Mouse (Mus musculus): ENCODE measurements around the gene Ctf1. TPM values are rescaled to one million over a fixed set of nuclear protein-coding genes. Genes with fewer than 3 reads are reported as not detected.
"Not testable (repeated sequence)": the region's sequence is repeated elsewhere in the genome, so short reads cannot be mapped to it uniquely, and the experiment has no call there.

The Ctf1 gene
- polyA plus RNA-seq, 1 experiment from 2014 or later = 10.2 TPM

DNA sequence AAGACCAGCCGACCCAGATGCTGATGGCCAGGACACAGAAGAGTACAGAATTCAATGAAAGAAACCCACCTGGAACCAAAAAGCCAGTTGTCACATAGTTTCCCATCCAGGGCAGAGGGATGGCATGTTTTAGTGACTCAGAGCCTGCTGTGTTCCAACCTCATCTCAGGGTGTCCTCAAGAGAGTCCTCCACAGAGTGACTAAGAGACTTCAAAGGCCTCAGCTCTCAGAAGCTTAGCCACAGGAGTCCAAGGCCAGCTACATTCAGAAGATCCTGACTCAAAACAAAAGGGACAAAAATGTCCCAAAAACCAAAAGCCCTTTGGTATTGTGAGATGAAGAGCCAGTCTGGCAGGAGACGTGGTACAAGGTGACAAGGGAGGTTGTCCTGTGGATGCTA, 33.7 kb upstream of the Ctf1 start:
- 63% methylated on average over 2 of the region's 2 CpGs for WGBS
- H3K36me3 ChIP-seq = no peaks in the 10 kb centered on the region
- H3K9me3 ChIP-seq (replicated peaks) = no peaks in the 10 kb centered on the region
- no peaks in the 10 kb centered on the region for H3K27me3 ChIP-seq
- no peak overlapping the region for H3K27ac ChIP-seq
- no peaks in the 10 kb centered on the region; the same call in 1 of the 2 replicates for H3K4me1 ChIP-seq
- no peak overlapping the region for H3K9ac ChIP-seq
- ATAC-seq (ENCODE audit: low FRiP score) = no peak
- no peak overlapping the region for H3K4me3 ChIP-seq
- no peak overlapping the region for H3K4me2 ChIP-seq (replicated peaks)

DNA sequence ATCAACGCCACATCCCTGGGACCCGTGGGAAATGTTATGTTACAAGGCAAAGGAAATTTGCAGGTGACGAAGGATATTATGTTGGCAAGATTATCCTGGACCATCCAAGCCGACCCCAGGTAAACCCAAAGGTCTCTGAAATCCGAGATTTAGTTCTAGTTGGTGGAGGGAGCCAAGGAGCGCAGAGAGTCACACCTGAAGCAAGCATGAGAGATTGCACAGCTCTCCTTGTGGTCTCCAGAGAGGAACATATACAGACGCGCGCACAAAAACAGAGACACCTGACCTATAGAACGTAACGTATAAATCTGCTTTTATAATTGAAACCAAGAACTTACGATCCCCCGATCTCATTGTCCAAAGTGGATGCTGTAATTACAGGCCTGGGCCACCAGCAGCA, 32.0 kb upstream of the Ctf1 start:
- H3K27ac ChIP-seq = no peak overlapping the region
- H3K9me3 ChIP-seq (replicated peaks) = no peaks in the 10 kb centered on the region
- ATAC-seq (ENCODE audit: low FRiP score) = no peak
- H3K4me2 ChIP-seq (replicated peaks) = no peak overlapping the region
- 87% methylated on average over 13 of the region's 13 CpGs for WGBS
- H3K4me1 ChIP-seq = no peaks in the 10 kb centered on the region
- no peak overlapping the region for H3K9ac ChIP-seq
- no peak overlapping the region for H3K4me3 ChIP-seq
- H3K36me3 ChIP-seq = no peaks in the 10 kb centered on the region
- H3K27me3 ChIP-seq = no peaks in the 10 kb centered on the region

DNA sequence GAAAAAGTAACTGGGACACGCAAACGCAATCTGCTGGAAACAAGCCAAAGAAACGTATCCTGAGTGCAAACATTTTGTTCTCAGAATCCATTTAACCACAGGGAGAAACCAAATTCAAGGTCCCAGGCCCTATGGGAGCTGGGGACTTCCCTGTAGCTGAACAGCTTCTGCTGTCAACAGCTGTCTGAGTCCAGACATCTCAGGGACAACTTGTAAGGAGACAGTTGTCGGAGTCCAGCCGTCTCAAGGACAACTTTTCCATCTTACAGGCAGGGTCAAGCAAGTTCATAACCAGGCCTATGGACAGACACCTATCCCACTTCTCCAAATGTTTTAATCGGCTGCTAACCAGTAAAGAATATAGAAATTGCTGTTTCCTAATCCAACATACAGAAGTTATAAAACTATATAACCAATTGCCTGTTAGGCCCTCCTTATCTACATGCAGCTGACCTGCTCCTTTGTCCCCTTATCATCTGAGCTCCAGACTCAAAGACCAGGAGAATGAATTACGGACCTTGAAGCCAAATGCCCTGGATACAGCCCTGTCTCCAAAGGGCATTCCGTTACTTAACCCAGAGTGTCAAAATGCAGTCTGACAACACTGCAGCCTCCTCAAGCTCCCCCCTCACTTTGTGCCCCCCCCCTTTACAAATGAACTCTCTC, 30.5 kb upstream of the Ctf1 start:
- Histone ChIP-seq H3K27ac (no peak overlapping the region), H3K9ac (no peak overlapping the region), H3K9me3 (replicated peaks) (no peaks in the 10 kb centered on the region), H3K4me1 (no peaks in the 10 kb centered on the region), H3K36me3 (no peaks in the 10 kb centered on the region), H3K27me3 (no peaks in the 10 kb centered on the region), H3K4me2 (replicated peaks) (no peak overlapping the region), H3K4me3 (no peak overlapping the region)
- WGBS = 81% methylated on average over 8 of the region's 8 CpGs
- ATAC-seq (ENCODE audit: low FRiP score) = no peak

DNA sequence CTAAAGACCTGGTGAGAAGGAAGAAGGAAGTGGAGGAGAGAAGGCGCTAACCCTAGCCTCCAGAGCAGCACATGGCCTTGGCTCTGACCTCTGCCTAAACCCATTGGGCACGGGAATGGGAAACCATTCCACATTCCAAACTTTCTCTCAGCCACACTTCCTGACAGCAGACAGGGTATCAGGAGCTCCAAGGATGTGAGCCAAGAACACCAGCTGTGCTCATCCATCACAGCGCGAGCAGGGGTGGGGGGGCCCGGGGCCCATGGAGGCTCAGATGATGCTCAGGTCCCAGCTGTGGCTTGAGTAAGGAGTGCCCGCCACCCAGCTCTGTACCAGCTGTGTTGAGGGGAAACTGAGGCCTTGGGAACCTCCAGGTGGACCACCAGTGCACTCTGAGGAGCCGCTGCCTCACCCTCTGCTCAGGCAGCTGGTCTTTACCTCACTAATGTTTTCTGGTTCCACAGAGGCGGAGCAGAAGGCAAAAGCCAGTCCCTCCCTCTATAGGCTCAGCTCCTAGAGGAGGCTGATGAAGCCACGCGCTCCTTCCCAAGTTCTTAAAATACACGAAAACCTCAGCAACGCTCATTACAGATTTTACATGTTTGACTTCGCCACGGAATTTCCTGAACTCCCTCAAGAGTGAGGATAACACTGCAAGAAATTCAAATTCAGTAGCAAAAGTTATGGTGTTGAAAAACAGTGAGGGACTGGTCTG, 27.1 kb upstream of the Ctf1 start:
- Histone ChIP-seq H3K27ac (no peak overlapping the region), H3K36me3 (no peaks in the 10 kb centered on the region), H3K27me3 (no peaks in the 10 kb centered on the region), H3K4me2 (replicated peaks) (no peak overlapping the region), H3K4me3 (no peak overlapping the region), H3K9ac (no peak overlapping the region), H3K4me1 (no peaks in the 10 kb centered on the region), H3K9me3 (replicated peaks) (no peaks in the 10 kb centered on the region)
- no peak for ATAC-seq (ENCODE audit: low FRiP score)
- WGBS = 64% methylated on average over 14 of the region's 14 CpGs

DNA sequence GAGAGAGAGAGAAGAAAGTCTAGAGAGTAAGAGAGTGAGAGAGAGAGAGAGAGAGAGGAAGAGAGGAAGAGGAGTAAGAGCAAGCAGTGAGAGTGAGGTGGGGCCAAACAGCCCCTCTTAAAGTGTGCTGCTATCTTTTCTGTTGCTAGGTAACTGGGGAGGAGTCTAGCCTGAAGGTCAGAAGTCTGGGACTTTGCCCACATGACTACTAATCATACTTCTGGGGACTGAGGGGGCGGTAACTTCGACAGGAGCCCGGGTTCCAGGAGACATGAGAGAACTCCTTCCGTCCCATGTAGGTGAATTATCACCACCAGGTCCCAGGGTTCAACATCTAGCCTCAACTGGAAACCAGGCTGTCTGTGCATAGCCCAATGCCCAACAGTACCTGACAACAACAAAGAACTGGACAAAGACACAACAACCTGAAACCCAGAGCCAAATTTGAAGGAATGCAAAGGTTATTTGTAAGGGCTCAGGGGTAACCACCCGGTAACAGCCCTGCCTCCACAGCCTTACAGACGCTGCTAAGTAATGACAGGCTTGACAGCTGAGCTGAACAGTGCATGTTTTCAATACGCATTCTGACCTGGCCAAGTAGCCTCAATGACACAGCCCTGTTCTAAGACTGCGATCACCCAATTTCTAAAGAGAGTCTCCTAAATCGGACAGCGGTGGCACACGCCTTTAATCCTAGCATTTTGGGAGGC, 25.6 kb upstream of the Ctf1 start:
- H3K36me3 ChIP-seq = no peaks in the 10 kb centered on the region
- no peak for ATAC-seq (ENCODE audit: low FRiP score)
- H3K9me3 ChIP-seq (replicated peaks) = no peaks in the 10 kb centered on the region
- no peak overlapping the region for H3K9ac ChIP-seq
- no peak overlapping the region for H3K4me3 ChIP-seq
- peaks cover 9% of the 10 kb centered on the region for H3K4me1 ChIP-seq
- 76% methylated on average over 11 of the region's 11 CpGs for WGBS
- no peak overlapping the region for H3K27ac ChIP-seq
- no peaks in the 10 kb centered on the region for H3K27me3 ChIP-seq
- no peak overlapping the region for H3K4me2 ChIP-seq (replicated peaks)

DNA sequence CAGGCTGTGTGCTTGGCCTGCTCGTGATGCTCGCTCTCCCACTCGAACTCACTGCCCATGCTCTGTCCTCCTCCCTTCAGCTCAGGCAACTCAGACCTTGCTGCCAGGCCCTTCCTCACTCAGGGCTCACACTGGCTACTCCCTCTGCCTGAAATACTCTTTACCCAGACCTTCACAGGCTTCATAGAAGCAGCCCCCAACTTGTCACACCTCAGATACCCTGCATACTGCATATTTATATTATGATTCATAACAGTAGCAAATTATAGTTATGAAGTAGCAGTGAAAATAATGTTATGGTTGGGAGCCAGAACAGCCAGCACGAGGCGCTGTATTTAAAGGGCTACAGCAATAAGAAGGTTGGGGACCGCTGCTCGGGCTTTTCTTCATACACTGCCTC, 23.6 kb upstream of the Ctf1 start:
- 89% methylated on average over 7 of the region's 7 CpGs for WGBS
- Histone ChIP-seq H3K27ac (no peak overlapping the region), H3K36me3 (no peaks in the 10 kb centered on the region), H3K9ac (no peak overlapping the region), H3K27me3 (no peaks in the 10 kb centered on the region), H3K4me3 (no peak overlapping the region), H3K9me3 (replicated peaks) (no peaks in the 10 kb centered on the region), H3K4me1 (peaks cover 9% of the 10 kb centered on the region), H3K4me2 (replicated peaks) (no peak overlapping the region)
- no peak for ATAC-seq (ENCODE audit: low FRiP score)

DNA sequence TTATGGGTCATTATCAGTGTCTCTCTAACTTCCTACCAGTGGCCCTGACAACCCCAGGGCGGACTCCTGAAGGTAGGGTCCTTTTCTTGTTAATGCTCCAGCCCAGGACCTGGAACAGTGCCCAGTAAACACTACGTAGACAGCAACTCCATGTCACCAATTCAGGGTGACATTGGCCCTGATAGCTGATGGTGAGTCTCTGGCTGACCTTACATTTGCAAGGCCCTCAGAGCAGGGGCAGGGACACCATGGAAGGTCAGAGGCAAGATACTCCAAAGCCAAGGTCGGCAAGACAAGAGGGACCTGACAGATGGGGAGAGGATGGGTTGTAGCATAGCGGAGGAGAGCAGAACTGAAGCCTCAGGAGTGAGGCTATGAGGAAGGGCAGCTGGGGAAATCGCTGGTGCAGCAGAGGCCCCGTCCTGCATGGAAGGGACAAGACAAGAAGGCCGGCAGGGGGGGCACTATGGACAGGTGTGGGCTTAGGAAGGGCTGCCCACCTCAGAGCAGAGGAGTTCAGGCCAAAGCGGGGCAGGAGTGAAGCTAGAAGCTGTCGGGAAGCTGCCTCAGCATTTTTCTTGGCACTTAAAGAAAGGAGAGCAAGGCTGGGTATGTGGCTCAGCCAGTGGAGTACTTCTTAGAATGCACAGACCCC, 22.8 kb upstream of the Ctf1 start:
- peaks cover 9% of the 10 kb centered on the region for H3K4me1 ChIP-seq
- H3K4me2 ChIP-seq (replicated peaks) = no peak overlapping the region
- H3K27ac ChIP-seq = no peak overlapping the region
- H3K36me3 ChIP-seq = peaks cover 2% of the 10 kb centered on the region; the same call in 1 of the 2 replicates
- no peak overlapping the region for H3K9ac ChIP-seq
- no peak overlapping the region for H3K4me3 ChIP-seq
- H3K9me3 ChIP-seq (replicated peaks) = no peaks in the 10 kb centered on the region
- H3K27me3 ChIP-seq = no peaks in the 10 kb centered on the region
- 69% methylated on average over 9 of the region's 9 CpGs for WGBS
- no peak for ATAC-seq (ENCODE audit: low FRiP score)

DNA sequence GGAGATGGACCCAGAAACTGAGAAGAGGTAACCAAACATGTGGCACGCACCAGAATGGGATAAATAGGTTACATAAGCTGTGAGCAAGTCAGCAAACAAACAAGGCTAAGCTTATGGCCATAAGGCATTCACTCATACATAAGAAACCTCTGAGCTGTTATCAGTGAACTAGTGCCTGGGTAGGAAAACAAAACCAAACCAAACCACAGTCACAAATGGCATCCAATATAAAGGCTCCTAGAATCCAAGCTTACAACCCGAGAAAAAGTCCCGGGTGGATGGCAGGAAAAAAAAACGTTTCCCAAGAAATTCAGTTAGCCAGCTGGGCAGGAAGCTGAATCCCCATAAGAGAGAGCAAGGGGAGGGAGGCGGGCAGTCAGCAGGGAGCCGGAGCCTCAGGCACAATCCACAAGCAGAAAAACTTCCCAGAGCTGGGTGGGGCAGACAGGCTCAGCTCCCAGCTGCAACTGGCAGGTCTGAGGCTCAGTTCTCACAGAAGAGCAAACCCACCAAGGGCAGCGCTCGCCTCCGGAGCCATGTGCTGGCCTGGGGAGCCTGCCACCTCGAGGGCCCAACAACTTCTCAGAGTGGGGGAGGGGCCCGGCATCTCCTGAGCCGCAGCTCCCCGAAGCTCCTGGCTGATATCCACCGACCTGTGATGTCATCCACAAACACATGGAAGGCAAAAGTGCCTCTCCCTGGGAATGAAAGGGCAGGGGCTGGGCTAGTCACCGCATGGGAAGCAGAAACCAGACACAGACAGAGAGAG, 21.1 kb upstream of the Ctf1 start:
- Histone ChIP-seq H3K4me1 (peaks cover 9% of the 10 kb centered on the region), H3K4me2 (replicated peaks) (peak overlapping the region; percentile 42), H3K27ac (peak overlapping the region; percentile 67), H3K9me3 (replicated peaks) (no peaks in the 10 kb centered on the region), H3K4me3 (no peak overlapping the region), H3K36me3 (peaks cover 8% of the 10 kb centered on the region), H3K27me3 (no peaks in the 10 kb centered on the region), H3K9ac (peak overlapping the region; percentile 41; the same call in 1 of the 2 replicates)
- 6% methylated on average over 15 of the region's 15 CpGs for WGBS
- no peak for ATAC-seq (ENCODE audit: low FRiP score)

DNA sequence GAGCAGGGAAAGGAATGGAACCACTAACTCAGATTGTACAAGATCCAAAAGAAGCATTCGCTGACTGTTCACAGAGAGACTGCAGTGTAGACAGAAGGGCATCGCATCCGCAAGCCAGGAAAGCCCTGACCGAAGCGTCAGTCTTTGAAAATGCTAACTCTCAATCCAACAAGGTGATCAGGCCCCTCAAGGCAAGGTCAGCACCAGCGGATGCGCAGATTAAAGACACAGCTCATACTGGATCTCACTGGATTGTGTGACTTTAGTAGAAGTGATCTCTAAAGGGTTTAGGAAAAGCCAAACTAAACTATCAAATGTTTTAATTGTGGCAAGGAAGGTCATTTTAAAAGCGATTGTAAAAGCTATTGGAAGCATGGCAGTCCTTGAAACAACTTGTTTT, 19.2 kb upstream of the Ctf1 start:
- Histone ChIP-seq H3K36me3 (peaks cover 8% of the 10 kb centered on the region), H3K27me3 (no peaks in the 10 kb centered on the region), H3K27ac (no peak overlapping the region), H3K4me3 (no peak overlapping the region), H3K4me1 (peaks cover 9% of the 10 kb centered on the region), H3K9ac (no peak overlapping the region), H3K4me2 (replicated peaks) (no peak overlapping the region), H3K9me3 (replicated peaks) (no peaks in the 10 kb centered on the region)
- no peak for ATAC-seq (ENCODE audit: low FRiP score)
- 92% methylated on average over 8 of the region's 8 CpGs for WGBS

DNA sequence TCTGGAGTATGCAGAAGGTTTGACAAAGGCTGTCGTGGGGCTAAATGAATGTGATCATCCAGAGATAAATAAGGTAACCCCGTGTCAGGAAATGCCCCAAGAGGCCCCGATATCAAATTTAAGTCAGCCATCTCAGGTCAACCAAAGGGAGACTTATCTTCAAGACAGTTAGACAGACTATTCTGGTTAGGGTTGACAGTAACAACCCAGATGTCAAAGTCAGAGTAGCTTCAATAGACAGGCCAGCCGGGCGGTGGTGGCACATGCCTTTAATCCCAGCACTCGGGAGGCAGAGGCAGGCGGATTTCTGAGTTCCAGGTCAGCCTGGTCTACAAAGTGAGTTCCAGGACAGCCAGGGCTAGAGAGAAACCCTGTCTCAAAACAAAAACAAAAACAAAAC, 18.8 kb upstream of the Ctf1 start:
- not testable (repeated sequence) for ATAC-seq (ENCODE audit: low FRiP score); H3K36me3 ChIP-seq; H3K9ac ChIP-seq; H3K4me2 ChIP-seq (replicated peaks); H3K27ac ChIP-seq; H3K4me1 ChIP-seq; H3K9me3 ChIP-seq (replicated peaks); H3K4me3 ChIP-seq; H3K27me3 ChIP-seq
- WGBS = 94% methylated on average over 7 of the region's 7 CpGs

DNA sequence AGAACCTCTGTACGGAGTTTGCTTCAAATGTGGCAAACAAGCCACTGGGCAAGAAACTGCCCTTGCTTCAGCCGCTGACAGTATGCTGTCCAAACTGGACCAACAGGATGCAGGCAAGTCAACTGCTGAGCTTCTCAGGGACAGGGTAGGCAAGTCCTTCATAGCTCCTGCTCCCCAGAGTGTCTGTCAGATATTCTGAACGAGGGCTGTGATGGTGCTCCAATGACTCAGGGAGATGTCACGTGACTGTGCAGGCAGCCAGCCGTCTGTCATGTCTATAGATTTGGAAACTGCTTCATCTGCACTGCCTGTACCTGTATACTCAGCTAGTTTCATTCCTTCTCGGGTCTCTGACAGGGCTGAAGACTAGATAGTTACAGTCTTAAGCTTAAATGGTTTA, 13.6 kb upstream of the Ctf1 start:
- WGBS = 79% methylated on average over 6 of the region's 6 CpGs
- Histone ChIP-seq H3K4me1 (no peaks in the 10 kb centered on the region), H3K27ac (no peak overlapping the region), H3K27me3 (no peaks in the 10 kb centered on the region), H3K4me3 (no peak overlapping the region), H3K9ac (no peak overlapping the region), H3K9me3 (replicated peaks) (no peaks in the 10 kb centered on the region), H3K36me3 (peaks cover 33% of the 10 kb centered on the region), H3K4me2 (replicated peaks) (no peak overlapping the region)
- ATAC-seq (ENCODE audit: low FRiP score) = no peak
